Mouse (Mus musculus) hindbrain, embryonic 15.5 days (tissue): ENCODE data around the gene Olfr690. TPM values are rescaled to one million over a fixed set of nuclear protein-coding genes. Genes with fewer than 3 reads are reported as not detected.
"Not testable (repeated sequence)": the region's sequence is repeated elsewhere in the genome, so short reads cannot be mapped to it uniquely, and the experiment has no call there.

ENCODE experiments used
- ATAC-seq: fragments of 200-750 bp; cut with Nextera tagmentation; 2 replicates; pipeline ENCODE4 v1.8.0; 2017; ENCODE audit warnings: low read depth, moderate number of reproducible peaks, moderate TSS enrichment; ENCODE audit not compliant: low FRiP score
- H3K27ac ChIP-seq: fragments of 300-500 bp; sonication (generic); replicated peaks from 2 replicates; pipeline ENCODE4 v1.5.1; 2015; ENCODE audit warnings: mild to moderate bottlenecking, inconsistent platforms
- H3K27me3 ChIP-seq: fragments of 300-500 bp; sonication (generic); 2 replicates; pipeline ENCODE4 v1.6.1; 2015; ENCODE audit warnings: control low read depth, inconsistent platforms
- H3K36me3 ChIP-seq: fragments of 300-500 bp; sonication (generic); 2 replicates; pipeline ENCODE4 v1.6.1; 2015; ENCODE audit warnings: control low read depth, inconsistent platforms
- H3K4me1 ChIP-seq: fragments of 300-500 bp; sonication (generic); replicated peaks from 2 replicates; pipeline ENCODE4 v1.6.1; 2015; ENCODE audit warnings: control low read depth, inconsistent platforms
- H3K4me2 ChIP-seq: fragments of 300-500 bp; sonication (generic); 2 replicates; pipeline ENCODE4 v1.6.1; 2015; ENCODE audit warnings: moderate library complexity, mild to moderate bottlenecking, inconsistent platforms
- H3K4me3 ChIP-seq: fragments of 300-500 bp; sonication (generic); 2 replicates; pipeline ENCODE4 v1.5.1; 2015; ENCODE audit warnings: mild to moderate bottlenecking, inconsistent platforms
- H3K9ac ChIP-seq: fragments of 300-500 bp; sonication (generic); 2 replicates; pipeline ENCODE4 v1.6.1; 2015; ENCODE audit warnings: inconsistent platforms
- H3K9me3 ChIP-seq: fragments of 300-500 bp; sonication (generic); 2 replicates; pipeline ENCODE4 v1.6.1; 2016; ENCODE audit warnings: control low read depth, inconsistent platforms
- WGBS: fragments of 180-500 bp; shearing (Covaris S2); methylation state at CpG from one replicate; pipeline ENCODE4 v1.1.7; 2015; 5-methylcytosine and 5-hydroxymethylcytosine counted together
- polyA plus RNA-seq: library from polyadenylated mRNA; unstranded; fragments of >200 nt; fragmentation: Nextera tagmentation; extraction: Ambion mirVana; gene quantifications from 2 replicates; pipeline ENCODE4 v1.2.1, GENCODE M21; 2015

Olfr690 gene
- polyA plus RNA-seq: not detected in 2 replicates

DNA sequence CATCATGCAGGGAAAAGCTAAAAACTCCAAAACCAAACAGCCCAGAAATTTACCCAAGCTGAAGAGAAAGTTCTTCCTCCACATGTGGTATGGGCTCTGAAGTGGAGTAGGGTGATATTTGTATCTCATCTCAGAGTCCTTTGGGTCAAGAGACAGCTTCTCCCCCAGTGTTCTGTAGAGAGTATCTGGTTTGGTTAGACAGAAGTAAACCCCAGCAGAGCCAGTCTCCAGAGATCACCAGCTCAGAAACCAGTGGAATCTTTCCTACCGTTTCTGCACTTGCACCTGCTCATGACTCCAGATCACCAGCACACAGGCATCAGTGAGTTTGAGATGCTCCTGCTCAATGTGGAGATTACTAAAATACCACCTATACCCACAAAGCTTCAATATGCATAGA is at the start of gene Olfr690:
Olfr690 (minus strand) TSS at position 101 of the 400 bp plus-strand sequence.
- Histone ChIP-seq H3K9me3 (no peaks in the 10 kb centered on the region), H3K27ac (no peak within 1 kb of the TSS), H3K4me3 (no peak within 1 kb of the TSS), H3K4me2 (no peak within 1 kb of the TSS), H3K27me3 (no peaks in the 10 kb centered on the region), H3K4me1 (no peaks in the 10 kb centered on the region), H3K9ac (no peak within 1 kb of the TSS), H3K36me3 (no peaks in the 10 kb centered on the region)
- 83% methylated on average over 1 of the region's 1 CpGs for WGBS
- ATAC-seq: no peak

DNA sequence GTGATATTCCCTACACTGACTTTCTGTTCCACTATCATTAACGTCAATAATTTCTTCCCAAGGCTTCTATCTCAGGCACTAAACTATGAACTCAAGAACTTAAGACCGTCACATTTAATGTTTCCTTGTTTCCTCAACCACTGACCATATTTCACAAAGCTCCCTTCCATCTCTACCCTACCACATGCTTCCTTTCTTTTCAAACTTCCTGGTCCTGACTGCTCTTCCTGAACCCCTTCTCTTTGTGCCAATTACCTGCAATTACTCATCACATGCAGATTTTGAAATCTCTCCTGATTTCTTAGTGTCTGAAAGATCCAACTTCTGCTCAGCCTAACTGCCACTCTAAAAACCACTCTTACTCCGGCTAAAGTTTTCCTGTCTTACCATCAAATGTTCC is 46.4 kb upstream of the Olfr690 start:
- no peaks in the 10 kb centered on the region for H3K27me3 ChIP-seq
- 99% methylated on average over 3 of the region's 3 CpGs for WGBS
- no peaks in the 10 kb centered on the region for H3K9me3 ChIP-seq
- H3K9ac ChIP-seq: no peak overlapping the region
- no peak overlapping the region for H3K4me3 ChIP-seq
- no peak overlapping the region for H3K4me2 ChIP-seq
- peaks cover 77% of the 10 kb centered on the region for H3K36me3 ChIP-seq
- H3K27ac ChIP-seq: no peak overlapping the region
- ATAC-seq: no peak
- no peaks in the 10 kb centered on the region for H3K4me1 ChIP-seq

GRCm38 (mm10) chr7:105374866-105375265 is 41.0 kb upstream of the Olfr690 start, which contains the start of gene Gm5901:
Gene Gm5901, plus strand, starts transcription at chr7:105375038.
- no peak within 1 kb of the TSS for H3K9ac ChIP-seq
- no peaks in the 10 kb centered on the region for H3K4me1 ChIP-seq
- H3K27me3 ChIP-seq: no peaks in the 10 kb centered on the region
- no peak within 1 kb of the TSS for H3K27ac ChIP-seq
- peaks cover 55% of the 10 kb centered on the region for H3K36me3 ChIP-seq
- H3K4me3 ChIP-seq: no peak within 1 kb of the TSS
- WGBS: 93% methylated on average over 1 of the region's 1 CpGs
- no peak within 1 kb of the TSS for H3K4me2 ChIP-seq
- H3K9me3 ChIP-seq: no peaks in the 10 kb centered on the region
- no peak for ATAC-seq

- 96% methylated on average over 3 of the region's 3 CpGs for WGBS
- Histone ChIP-seq H3K27me3 (no peaks in the 10 kb centered on the region), H3K9me3 (no peaks in the 10 kb centered on the region), H3K36me3 (peaks cover 46% of the 10 kb centered on the region), H3K4me3 (no peak overlapping the region), H3K27ac (no peak overlapping the region), H3K9ac (no peak overlapping the region), H3K4me2 (no peak overlapping the region), H3K4me1 (no peaks in the 10 kb centered on the region)
- ATAC-seq: no peak
Measured at GRCm38 (mm10) chr7:105373976-105374375, 40.1 kb upstream of the Olfr690 start.

DNA sequence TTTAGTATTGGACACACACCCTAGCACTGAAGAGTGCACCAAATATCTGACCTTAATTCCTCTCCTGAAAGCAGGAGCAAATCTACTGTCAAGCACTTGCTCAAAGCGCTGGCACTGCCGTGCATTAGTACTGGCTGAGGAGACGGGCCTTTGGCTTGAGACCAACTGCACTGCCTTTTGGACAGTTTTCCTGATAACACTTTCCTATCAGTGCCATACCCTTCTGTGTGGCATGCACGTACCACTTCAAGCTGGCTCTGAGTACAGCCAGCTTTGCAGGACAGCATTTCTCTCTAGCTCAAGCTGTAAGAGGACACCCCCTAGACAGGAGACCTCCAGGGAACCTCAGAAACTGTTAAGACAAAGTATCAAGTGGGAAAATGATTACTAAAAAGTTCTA is 39.6 kb upstream of the Olfr690 start:
- no peak overlapping the region for H3K4me3 ChIP-seq
- peaks cover 41% of the 10 kb centered on the region for H3K36me3 ChIP-seq
- H3K4me1 ChIP-seq: no peaks in the 10 kb centered on the region
- no peak overlapping the region for H3K4me2 ChIP-seq
- ATAC-seq: no peak
- no peak overlapping the region for H3K27ac ChIP-seq
- no peak overlapping the region for H3K9ac ChIP-seq
- H3K9me3 ChIP-seq: no peaks in the 10 kb centered on the region
- H3K27me3 ChIP-seq: no peaks in the 10 kb centered on the region
- 89% methylated on average over 4 of the region's 4 CpGs for WGBS

DNA sequence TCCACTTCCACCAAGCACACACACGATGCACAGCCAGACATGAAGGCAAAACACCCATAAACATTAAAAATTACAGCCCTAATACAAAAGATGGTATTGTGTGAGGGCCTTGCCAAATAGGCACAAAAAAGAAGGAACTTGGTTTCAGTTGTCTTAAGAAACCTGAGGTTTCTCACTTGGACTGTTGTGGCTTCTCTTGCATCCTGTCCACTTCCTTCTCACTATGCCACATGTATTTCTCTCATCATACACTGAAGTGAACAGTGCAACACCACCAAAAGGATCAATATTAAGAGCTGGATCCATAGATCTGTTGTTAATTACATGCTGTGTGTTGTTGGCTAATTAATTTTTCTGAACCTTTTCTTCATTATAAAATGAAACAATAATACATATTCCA is 39.0 kb upstream of the Olfr690 start:
- peaks cover 35% of the 10 kb centered on the region for H3K36me3 ChIP-seq
- no peaks in the 10 kb centered on the region for H3K9me3 ChIP-seq
- H3K4me2 ChIP-seq: no peak overlapping the region
- ATAC-seq: no peak
- WGBS: 90% methylated on average over 1 of the region's 1 CpGs
- H3K9ac ChIP-seq: no peak overlapping the region
- H3K4me3 ChIP-seq: no peak overlapping the region
- no peak overlapping the region for H3K27ac ChIP-seq
- no peaks in the 10 kb centered on the region for H3K27me3 ChIP-seq
- H3K4me1 ChIP-seq: no peaks in the 10 kb centered on the region

DNA sequence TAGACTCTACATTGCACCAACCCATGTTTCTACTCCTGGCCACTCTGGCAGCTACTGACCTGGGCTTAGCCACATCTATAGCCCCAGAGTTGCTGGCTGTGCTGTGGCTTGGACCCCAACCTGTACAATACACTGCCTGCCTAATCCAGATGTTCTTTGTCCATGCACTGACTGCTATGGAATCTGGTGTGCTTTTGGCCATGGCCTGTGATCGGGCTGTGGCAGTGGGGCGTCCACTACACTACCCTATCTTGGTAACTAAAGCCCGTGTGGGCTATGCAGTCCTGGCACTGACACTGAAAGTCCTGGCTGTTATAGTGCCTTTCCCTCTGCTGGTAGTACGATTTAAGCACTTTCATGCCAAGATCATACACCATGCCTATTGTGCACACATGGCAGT is 34.6 kb upstream of the Olfr690 start:
- no peak overlapping the region for H3K4me3 ChIP-seq

DNA sequence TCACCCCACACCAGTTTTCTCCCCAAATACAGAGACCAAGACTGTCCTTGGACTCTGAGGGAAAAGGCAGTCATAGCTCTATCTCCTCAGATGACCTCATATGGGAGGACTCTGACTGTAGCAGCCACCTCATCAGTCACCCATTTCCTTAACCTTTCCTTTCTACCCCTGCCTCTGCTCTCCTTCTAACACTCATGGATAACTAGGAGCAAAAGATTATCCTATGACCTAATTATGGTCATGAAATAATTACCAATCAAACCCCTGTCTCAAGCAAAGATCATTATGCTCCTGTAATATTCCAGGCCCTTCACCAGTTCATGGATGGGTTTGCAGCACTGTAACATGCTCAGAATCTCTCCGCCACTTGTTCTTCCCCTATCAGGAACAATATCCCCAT is 34.0 kb upstream of the Olfr690 start, which contains the start of gene Olfr692:
Olfr692 (plus strand) TSS at position 301 of the 400 bp plus-strand sequence.
- no peak within 1 kb of the TSS for H3K4me2 ChIP-seq
- no peak within 1 kb of the TSS for H3K27ac ChIP-seq
- WGBS: 98% methylated on average over 1 of the region's 1 CpGs
- no peaks in the 10 kb centered on the region for H3K27me3 ChIP-seq
- no peak within 1 kb of the TSS for H3K9ac ChIP-seq
- no peaks in the 10 kb centered on the region for H3K4me1 ChIP-seq
- H3K4me3 ChIP-seq: no peak within 1 kb of the TSS
- no peaks in the 10 kb centered on the region for H3K9me3 ChIP-seq
- ATAC-seq: no peak
- H3K36me3 ChIP-seq: peaks cover 14% of the 10 kb centered on the region; the same call in 1 of the 2 replicates

More for the DNA sequence above, 34.6 kb upstream of the Olfr690 start:
- H3K9me3 ChIP-seq: no peaks in the 10 kb centered on the region
- H3K9ac ChIP-seq: no peak overlapping the region
- H3K27me3 ChIP-seq: no peaks in the 10 kb centered on the region
- WGBS: 96% methylated on average over 4 of the region's 4 CpGs
- no peak for ATAC-seq
- H3K4me1 ChIP-seq: no peaks in the 10 kb centered on the region
- peaks cover 14% of the 10 kb centered on the region; the same call in 1 of the 2 replicates for H3K36me3 ChIP-seq
- no peak overlapping the region for H3K27ac ChIP-seq
- H3K4me2 ChIP-seq: no peak overlapping the region

DNA sequence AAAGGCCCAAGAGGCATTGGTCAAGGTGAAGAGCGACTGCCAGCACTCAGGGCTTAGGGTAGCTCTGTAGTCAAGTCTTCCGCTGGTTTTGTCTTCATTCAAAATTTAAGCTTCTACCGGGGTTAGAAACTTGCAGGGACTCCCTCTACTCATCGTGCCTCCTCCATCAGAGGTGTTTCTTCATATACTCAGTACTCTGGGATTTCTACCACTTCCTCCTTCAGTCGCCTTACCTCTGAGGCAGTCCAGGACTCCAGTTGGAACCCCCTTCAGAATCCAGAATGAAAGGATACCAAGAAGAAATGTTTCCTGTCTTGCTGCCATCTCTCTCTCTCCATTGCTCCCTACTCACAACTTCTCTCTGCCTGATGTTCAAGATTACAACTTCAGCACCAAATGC is 33.4 kb upstream of the Olfr690 start:
- H3K9ac ChIP-seq: no peak overlapping the region
- H3K9me3 ChIP-seq: no peaks in the 10 kb centered on the region
- H3K4me1 ChIP-seq: no peaks in the 10 kb centered on the region
- WGBS: 90% methylated on average over 5 of the region's 5 CpGs
- H3K27ac ChIP-seq: no peak overlapping the region
- no peak overlapping the region for H3K4me3 ChIP-seq
- H3K36me3 ChIP-seq: peaks cover 10% of the 10 kb centered on the region; the same call in 1 of the 2 replicates
- no peak for ATAC-seq
- no peak overlapping the region for H3K4me2 ChIP-seq
- no peaks in the 10 kb centered on the region for H3K27me3 ChIP-seq

GRCm38 (mm10) chr7:105361713-105362112 is 27.8 kb upstream of the Olfr690 start:
- Histone ChIP-seq H3K9me3 (no peaks in the 10 kb centered on the region), H3K36me3 (no peaks in the 10 kb centered on the region), H3K27me3 (no peaks in the 10 kb centered on the region), H3K4me3 (no peak overlapping the region), H3K9ac (no peak overlapping the region), H3K4me2 (no peak overlapping the region), H3K4me1 (no peaks in the 10 kb centered on the region), H3K27ac (no peak overlapping the region)
- 86% methylated on average over 2 of the region's 2 CpGs for WGBS
- no peak for ATAC-seq

DNA sequence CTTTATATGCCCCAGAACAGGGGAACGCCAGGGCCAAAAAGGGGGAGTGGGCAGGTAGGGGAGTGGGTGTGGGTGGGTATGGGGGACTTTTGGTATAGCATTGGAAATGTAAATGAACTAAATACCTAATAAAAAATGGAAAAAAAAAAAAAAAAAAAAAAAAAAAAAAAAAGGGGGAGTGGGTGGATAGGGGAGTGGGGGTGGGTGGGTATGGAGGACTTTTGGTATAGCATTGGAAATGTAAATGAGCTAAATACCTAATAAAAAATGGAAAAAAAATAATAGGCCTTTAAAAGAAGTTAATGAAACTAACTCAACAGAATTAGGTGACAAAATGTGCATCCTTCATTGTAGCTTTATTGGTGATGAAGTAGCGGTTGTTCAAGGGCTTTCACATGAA is 22.6 kb upstream of the Olfr690 start:
- H3K4me1 ChIP-seq, H3K4me3 ChIP-seq, H3K36me3 ChIP-seq, H3K27me3 ChIP-seq, H3K9me3 ChIP-seq, H3K4me2 ChIP-seq, H3K27ac ChIP-seq, H3K9ac ChIP-seq: not testable (repeated sequence)
- peak; percentile 92 for ATAC-seq
- WGBS: 97% methylated on average over 1 of the region's 2 CpGs

- not testable (repeated sequence) for H3K4me3 ChIP-seq, H3K4me1 ChIP-seq, H3K27ac ChIP-seq, H3K27me3 ChIP-seq, H3K9ac ChIP-seq, H3K4me2 ChIP-seq, H3K9me3 ChIP-seq, H3K36me3 ChIP-seq
- WGBS: no CpG with 5 or more reads among the region's 5 CpGs
- ATAC-seq: peak; percentile 69
Measured at GRCm38 (mm10) chr7:105356064-105356463, 22.2 kb upstream of the Olfr690 start.

DNA sequence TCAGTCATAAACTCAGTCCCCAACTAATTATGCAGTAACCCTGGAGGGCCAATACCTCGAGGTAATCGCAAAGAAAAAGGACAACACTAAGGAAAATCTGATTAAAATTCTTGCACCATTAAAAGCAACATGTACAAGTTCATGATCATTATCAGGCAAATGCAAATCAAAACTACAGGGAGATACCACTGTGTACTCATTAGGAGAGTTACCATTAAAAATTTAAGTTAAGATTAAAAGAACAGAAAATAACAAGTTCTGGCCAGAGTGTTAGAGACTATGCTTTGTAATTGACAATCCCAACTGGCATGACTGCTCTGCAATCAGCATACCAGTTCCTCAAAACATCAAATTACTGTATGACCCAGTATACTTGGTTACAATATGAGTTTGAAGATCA is 8.8 kb upstream of the Olfr690 start:
- H3K36me3 ChIP-seq: no peaks in the 10 kb centered on the region
- H3K9me3 ChIP-seq: no peaks in the 10 kb centered on the region
- 80% methylated on average over 2 of the region's 2 CpGs for WGBS
- H3K9ac ChIP-seq: no peak overlapping the region
- no peak overlapping the region for H3K4me2 ChIP-seq
- no peak overlapping the region for H3K4me3 ChIP-seq
- no peak overlapping the region for H3K27ac ChIP-seq
- H3K27me3 ChIP-seq: no peaks in the 10 kb centered on the region
- H3K4me1 ChIP-seq: no peaks in the 10 kb centered on the region
- no peak for ATAC-seq
